Comparison of ENCODE assay signal across 12 mouse cellular contexts in the genomic region with DNA sequence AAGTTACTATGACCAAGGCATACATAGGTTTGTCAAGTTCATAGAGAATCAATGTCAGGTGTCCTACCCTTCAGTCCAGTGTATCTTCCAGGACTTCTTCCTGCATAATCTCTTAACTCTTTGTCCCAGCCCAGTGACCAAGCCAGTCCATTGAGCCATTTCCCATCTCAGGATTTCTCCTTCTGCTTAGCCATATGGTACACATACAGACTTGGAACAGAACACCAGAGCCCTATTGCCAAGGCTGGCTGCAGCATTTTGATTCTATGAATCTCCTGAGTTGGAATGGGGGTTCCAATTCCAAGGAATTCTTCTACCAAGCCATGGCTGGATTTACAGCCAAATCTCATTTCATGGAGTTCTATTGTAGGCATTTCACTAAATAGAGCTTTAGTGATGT.
"Had no signal": no experiment of that assay in that cellular context is flagged by ENCODE, and none has a peak within 500 bp of the region (broad histone marks: within the 10 kb centered on the region; RNA-seq: fewer than 3 reads in every experiment).

No protein-coding gene starts in this region.

- H3K4me3 ChIP-seq: left cerebral cortex, adult 2 months; limb, embryonic 10.5 days; liver, embryonic 15.5 days; midbrain, embryonic 15.5 days; neural tube, embryonic 12.5 days; stomach, embryonic 15.5 days had no signal

- H3K27ac ChIP-seq: left cerebral cortex, adult 2 months; limb, embryonic 10.5 days; liver, embryonic 15.5 days; midbrain, embryonic 15.5 days; neural tube, embryonic 12.5 days; stomach, embryonic 15.5 days had no signal

- DNase-seq: kidney, postnatal 14 days; lung, adult 2 months; lung, postnatal 36 days; spleen, adult 18-20 months; thymus, adult 2 months; thymus, postnatal 25 days had no signal
